Mouse (Mus musculus) lung, adult 2 months (tissue): Measurements from ENCODE around the gene Hapln4. TPM values are rescaled to one million over a fixed set of nuclear protein-coding genes. Genes with fewer than 3 reads are reported as not detected.

ENCODE experiments used
- DNase-seq: peaks from one replicate; pipeline ENCODE4 v3.0.0; 2022
- H3K4me1 ChIP-seq: fragments of 200-500 bp; 2 replicates; pipeline ENCODE4 v1.6.1; 2011; ENCODE audit warnings: low read length; ENCODE audit not compliant: control insufficient read depth, insufficient read depth
- H3K4me3 ChIP-seq: fragments of 200-500 bp; replicated peaks from 2 replicates; pipeline ENCODE3; 2011; ENCODE audit warnings: low read depth, mild to moderate bottlenecking, control low read depth, low read length; ENCODE audit errors: extremely low read depth
- CTCF ChIP-seq: fragments of 200-500 bp; IDR thresholded peaks from 2 replicates; pipeline ENCODE4 v1.5.1; 2011; ENCODE audit warnings: mild to moderate bottlenecking, low read length, control low read depth; ENCODE audit not compliant: insufficient read depth
- POLR2A ChIP-seq: fragments of 200-500 bp; IDR thresholded peaks from 2 replicates; pipeline ENCODE4 v1.6.1; 2011; ENCODE audit warnings: low read depth, mild to moderate bottlenecking, control low read depth, low read length, borderline replicate concordance; ENCODE audit errors: extremely low read depth
- WGBS: fragments of 180-500 bp; shearing (Covaris S2); methylation state at CpG from one replicate; pipeline ENCODE4 v1.1.7; 2018; 5-methylcytosine and 5-hydroxymethylcytosine counted together
- polyA plus RNA-seq: library from polyadenylated mRNA; depleted of rRNA; stranded (reverse); fragments of >200 nt; gene quantifications from 2 replicates; pipeline ENCODE4 v1.2.3, GENCODE M21; 2012

Gene Hapln4
- polyA plus RNA-seq, 1 experiment: 0.11 TPM

DNA sequence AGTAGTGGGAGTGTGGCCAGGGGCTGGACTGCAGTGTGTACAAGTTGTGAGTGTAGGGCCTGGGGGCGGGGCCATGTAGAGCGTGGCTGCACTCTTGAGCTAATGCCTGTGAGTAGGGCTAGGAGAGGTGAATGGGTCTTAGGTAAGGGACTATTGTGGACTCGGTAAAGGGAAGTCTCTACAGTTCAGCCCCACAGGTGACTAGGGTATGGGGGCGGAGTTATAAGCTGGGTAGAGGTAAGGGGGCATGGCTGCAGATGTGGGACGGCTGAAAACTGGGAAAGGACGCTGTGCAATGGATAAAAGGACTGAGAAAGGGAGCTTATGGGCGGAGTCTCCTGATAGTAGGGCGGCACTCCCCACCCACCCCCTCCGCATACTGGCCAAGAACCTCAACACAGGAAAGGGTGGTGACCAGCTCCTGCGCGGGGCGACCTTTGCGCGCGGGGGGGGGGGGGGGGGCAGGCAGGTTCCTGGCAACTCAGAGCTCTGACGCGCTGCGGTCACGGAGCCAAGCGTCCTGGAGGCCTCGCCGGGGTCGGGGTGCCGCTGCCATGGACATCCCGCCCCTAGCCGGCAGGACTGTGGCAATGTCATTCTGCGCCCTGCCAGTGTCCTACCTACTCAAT is 10.7 kb upstream of the Hapln4 start, which contains the start of gene Tm6sf2:
TSS of gene Tm6sf2 (plus strand) at position 484 of the 629 bp plus-strand sequence.
- DNase-seq: peak; percentile 31
- Histone ChIP-seq H3K4me1 (peaks cover 7% of the 10 kb centered on the region; the same call in 1 of the 2 replicates), H3K4me3 (peak within 1 kb of the TSS; percentile 40)
- WGBS: 7% methylated on average over 25 of the region's 27 CpGs
- TF ChIP-seq CTCF (no peak), POLR2A (no peak)

DNA sequence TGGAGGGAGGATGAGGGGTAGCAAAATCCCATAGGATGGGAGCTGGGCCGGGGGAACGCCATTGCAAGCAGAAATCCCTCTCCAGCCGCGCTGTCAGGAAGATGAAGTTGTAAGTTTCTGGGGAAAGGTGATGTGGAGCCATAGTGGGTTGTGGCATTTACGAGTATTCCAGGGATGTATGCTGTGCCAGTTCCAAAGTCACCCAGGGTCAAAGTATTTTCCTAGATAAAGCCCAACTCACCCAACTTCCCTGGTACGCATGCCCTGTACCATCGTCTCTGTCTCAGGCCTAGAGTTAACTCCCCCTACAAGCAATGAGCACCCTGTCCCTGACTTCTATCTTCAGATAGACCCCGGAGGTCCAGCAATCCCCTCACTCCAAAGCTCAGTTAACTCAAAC is 10.1 kb upstream of the Hapln4 start:
- WGBS: 59% methylated on average over 8 of the region's 8 CpGs
- DNase-seq: no peak
- TF ChIP-seq POLR2A (no peak), CTCF (no peak)
- Histone ChIP-seq H3K4me3 (peak overlapping the region; percentile 40), H3K4me1 (peaks cover 7% of the 10 kb centered on the region; the same call in 1 of the 2 replicates)

DNA sequence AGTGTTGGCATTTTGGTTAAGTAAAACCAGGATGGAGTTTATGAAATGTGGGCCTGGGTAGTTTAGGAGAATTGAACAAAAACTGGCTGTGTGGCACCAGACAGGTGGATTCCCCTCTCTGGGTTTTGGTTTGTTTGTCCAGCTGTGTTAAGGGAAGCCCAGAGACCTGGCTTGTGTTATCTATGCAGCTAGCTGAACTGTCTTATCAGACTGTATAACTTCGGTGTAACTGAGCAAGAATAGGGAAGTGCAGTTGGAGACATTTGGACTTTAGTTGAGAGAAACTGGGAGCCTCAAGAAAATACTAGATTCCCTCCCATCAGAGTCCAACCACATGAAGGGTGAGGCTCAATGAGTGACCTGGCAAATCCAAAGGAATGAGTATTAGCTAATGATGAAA is 9.6 kb upstream of the Hapln4 start:
- peaks cover 7% of the 10 kb centered on the region; the same call in 1 of the 2 replicates for H3K4me1 ChIP-seq
- WGBS: 57% methylated on average over 1 of the region's 1 CpGs
- no peak for TF ChIP-seq CTCF
- TF ChIP-seq POLR2A: no peak
- no peak for DNase-seq
- no peak overlapping the region for H3K4me3 ChIP-seq

DNA sequence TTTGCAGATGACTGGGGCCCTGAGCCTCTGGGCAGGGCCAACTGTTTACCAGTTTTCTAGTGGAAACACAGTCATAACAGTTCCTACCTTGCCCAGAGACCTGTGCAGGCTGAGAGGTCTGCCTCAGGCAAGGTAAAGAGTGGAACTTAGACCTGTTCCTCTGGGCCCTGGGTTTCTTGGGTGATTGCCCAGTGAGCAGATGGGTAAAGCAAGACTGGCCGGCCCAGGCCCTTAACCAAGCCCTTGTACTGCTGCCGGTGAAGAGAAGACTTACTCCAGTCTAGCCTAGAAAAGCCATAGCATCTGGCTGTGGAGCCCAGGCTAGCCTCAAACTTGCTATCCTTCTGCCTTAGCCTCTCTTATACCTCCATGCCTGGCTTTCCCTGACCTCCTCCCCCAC is 1.3 kb upstream of the Hapln4 start:
- TF ChIP-seq CTCF: no peak
- TF ChIP-seq POLR2A: no peak
- no peak for DNase-seq
- Histone ChIP-seq H3K4me1 (peaks cover 7% of the 10 kb centered on the region; the same call in 1 of the 2 replicates), H3K4me3 (no peak overlapping the region)
- WGBS: 85% methylated on average over 2 of the region's 2 CpGs

DNA sequence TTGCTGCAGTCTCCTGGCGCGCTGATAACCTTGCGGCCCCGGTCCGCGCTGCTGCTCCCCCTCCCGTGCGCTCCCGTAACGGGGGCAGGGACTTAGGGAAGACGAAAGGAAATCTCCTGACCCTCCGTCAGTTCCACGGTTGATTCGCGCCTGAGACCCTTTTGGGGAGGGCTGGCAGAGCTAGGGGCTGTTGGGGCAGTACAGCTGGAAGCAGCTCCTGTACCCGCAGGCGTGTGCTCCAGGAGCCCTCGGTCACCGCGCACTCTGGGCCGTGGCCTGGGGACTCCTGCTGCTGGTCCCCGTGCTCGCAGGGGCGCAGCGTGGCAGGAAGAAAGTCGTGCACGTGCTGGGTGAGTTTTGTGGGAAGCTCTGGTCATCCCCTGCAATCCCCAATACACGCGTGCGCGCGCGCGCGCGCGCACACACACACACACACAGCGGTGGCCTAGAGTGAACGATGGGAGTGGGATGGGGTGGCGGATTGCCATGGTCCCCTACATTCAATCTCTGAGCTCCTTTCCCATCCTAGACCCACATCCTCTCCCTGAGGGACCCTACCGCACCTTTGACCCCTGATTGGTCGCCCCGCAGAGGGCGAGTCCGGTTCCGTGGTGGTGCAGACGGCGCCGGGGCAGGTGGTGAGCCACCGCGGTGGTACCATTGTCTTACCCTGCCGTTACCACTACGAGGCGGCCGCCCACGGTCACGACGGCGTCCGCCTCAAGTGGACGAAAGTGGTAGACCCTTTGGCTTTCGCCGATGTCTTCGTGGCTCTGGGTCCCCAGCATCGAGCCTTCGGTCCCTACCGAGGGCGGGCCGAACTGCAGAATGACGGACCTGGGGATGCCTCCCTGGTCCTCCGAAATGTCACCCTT is 1.2 kb downstream of the Hapln4 start:
- WGBS: 3% methylated on average over 71 of the region's 71 CpGs

DNA sequence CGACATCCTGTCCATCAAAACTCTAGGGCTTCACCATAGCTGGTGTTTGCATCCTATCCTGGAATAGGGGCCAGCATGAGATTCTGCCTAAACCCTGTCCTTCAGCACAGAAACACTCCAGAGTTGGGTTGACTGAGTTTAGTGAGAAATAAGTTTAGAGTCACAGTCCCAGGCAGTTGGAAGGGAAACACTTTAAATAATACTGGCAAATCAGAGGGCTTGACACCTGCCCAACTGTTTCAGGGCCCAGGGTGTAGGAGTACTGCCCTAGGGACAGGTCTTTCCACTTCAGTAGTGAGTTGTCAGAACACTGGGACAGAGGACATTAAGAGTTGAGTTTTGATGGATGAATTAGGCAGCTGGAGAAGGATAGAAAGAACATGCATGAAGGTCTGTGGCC is 2.9 kb downstream of the Hapln4 start:
- 26% methylated on average over 1 of the region's 1 CpGs for WGBS
- TF ChIP-seq CTCF (no peak), POLR2A (no peak)
- Histone ChIP-seq H3K4me1 (peaks cover 7% of the 10 kb centered on the region; the same call in 1 of the 2 replicates), H3K4me3 (no peak overlapping the region)
- no peak for DNase-seq

More for the DNA sequence above, 1.2 kb downstream of the Hapln4 start:
- H3K4me3 ChIP-seq: no peak overlapping the region
- DNase-seq: no peak
- peaks cover 7% of the 10 kb centered on the region; the same call in 1 of the 2 replicates for H3K4me1 ChIP-seq
- TF ChIP-seq CTCF (no peak), POLR2A (no peak)

DNA sequence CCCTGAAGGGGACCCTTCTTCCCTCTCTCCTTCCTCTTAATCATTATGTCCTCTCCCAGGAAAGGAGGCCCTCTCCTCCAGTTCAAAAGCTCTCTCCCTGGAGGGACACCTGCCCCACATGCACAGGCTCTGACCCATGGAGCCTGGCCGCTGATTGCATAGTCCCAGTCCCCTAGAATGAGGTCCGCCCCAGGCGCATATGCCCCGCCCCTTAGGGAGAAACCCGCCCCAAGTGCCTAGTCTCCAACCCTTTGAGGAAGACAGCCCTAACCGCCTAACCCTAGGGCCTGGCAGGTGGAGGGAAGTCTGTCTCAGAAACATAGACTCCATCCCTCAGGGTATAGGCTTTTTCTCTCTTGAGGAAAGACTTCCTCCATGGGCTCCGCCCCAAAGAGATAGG is 4.0 kb downstream of the Hapln4 start:
- DNase-seq: no peak
- peaks cover 7% of the 10 kb centered on the region; the same call in 1 of the 2 replicates for H3K4me1 ChIP-seq
- TF ChIP-seq POLR2A: no peak
- no peak for TF ChIP-seq CTCF
- WGBS: 6% methylated on average over 7 of the region's 7 CpGs
- no peak overlapping the region for H3K4me3 ChIP-seq

DNA sequence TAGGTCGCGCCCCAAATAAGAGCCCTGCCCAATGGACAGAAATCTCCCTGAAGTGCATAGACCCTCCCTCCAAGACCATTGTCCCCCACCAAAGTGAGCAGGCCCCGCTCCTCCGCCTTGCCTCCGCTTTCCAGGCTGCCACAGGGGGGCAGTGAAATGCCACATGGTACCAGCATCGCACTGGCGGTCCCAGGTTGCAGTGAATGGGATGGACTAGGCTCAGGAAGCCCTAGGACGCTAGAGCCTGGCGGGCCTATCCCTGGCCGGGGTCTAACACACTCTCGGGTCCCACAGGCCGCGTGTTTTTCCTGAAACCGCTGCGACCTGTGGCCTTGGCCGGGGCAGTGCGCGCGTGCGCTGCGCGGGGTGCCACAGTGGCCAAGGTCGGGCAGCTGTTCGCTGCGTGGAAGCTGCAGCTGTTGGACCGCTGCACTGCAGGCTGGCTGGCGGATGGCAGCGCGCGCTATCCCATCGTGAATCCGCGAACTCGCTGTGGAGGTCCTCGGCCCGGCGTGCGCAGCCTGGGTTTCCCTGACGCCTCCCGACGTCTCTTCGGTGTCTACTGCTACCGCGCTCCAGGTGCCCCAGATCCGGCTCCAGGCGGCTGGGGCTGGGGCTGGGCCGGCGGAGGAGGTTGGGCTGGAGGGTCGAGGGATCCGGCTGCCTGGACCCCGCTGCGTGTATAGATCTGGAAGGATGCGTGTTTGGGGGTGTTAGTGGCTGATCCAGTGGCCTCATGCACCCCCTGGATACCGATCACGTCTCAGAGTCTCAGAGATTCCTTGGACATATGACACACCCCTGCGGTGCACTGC is 4.8 kb downstream of the Hapln4 start:
- no peak for DNase-seq
- Histone ChIP-seq H3K4me1 (peaks cover 7% of the 10 kb centered on the region; the same call in 1 of the 2 replicates), H3K4me3 (no peak overlapping the region)
- WGBS: 4% methylated on average over 56 of the region's 56 CpGs
- TF ChIP-seq POLR2A (no peak), CTCF (peak; percentile 51)

DNA sequence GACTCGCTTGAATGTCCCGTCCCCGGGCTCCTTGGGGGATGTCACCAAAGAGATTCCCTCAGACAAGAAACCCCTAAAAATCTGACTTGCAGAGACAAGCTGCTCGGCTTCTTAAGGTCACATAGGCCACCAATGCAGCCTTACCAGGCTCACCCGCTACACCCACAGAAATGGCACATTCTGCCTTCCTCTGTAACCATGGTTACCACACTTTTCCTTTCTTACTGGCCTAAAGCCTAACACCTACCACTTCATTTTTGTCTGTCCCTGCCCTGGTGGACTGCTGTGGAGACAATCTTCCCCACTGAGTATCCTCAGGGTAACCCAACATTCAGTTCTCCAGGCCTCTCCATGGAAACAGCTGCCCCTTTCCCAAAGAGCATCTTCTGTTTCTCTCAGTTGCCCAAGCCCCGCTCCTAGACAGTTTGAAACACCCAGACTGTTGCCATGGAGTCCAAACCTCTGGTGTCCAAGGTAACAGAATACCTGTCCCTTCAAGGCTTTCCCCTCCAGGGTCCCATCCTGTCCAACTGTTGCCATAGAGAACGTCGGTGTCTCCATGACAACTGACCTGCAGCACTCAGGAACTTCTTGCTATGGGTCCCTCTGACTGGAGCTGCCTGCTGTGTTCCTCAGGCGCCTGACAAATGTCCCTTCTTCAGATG is 6.2 kb downstream of the Hapln4 start:
- no peaks in the 10 kb centered on the region for H3K4me1 ChIP-seq
- TF ChIP-seq POLR2A (no peak), CTCF (no peak)
- 62% methylated on average over 9 of the region's 9 CpGs for WGBS

More for the DNA sequence above, 6.2 kb downstream of the Hapln4 start:
- DNase-seq: no peak
- no peak overlapping the region for H3K4me3 ChIP-seq
